Mouse (Mus musculus): ENCODE measurements around the gene Lsp1.

Lsp1 gene

GRCm38 (mm10) chr7:142476271-142476670, 15.7 kb downstream of the Lsp1 start:
- no peak for DNase-seq (ENCODE audit: low read depth, low spot score)

GRCm38 (mm10) chr7:142476795-142477452, 16.3 kb downstream of the Lsp1 start:
- no peak for DNase-seq (ENCODE audit: low read depth, low spot score)

- no peak for DNase-seq (ENCODE audit: low read depth, low spot score)
These were observed 17.4 kb downstream of the Lsp1 start for GRCm38 (mm10) chr7:142478001-142478400.

- DNase-seq (ENCODE audit: low read depth, low spot score): no peak
These were observed 18.0 kb downstream of the Lsp1 start for GRCm38 (mm10) chr7:142478574-142478973.

GRCm38 (mm10) chr7:142479307-142479706, 18.7 kb downstream of the Lsp1 start:
- DNase-seq (ENCODE audit: low read depth, low spot score): no peak

- no peak for DNase-seq (ENCODE audit: low read depth, low spot score)
These were observed 19.3 kb downstream of the Lsp1 start for GRCm38 (mm10) chr7:142479886-142480285.

- DNase-seq (ENCODE audit: low read depth, low spot score): no peak
These were observed 20.1 kb downstream of the Lsp1 start for GRCm38 (mm10) chr7:142480661-142481060.

GRCm38 (mm10) chr7:142481186-142481567, 20.6 kb downstream of the Lsp1 start:
- peak; percentile 74 for DNase-seq (ENCODE audit: low read depth, low spot score)

GRCm38 (mm10) chr7:142481568-142482255, 21.1 kb downstream of the Lsp1 start:
- peak; percentile 30 for DNase-seq (ENCODE audit: low read depth, low spot score)

- DNase-seq (ENCODE audit: low read depth, low spot score): no peak
These were observed 21.6 kb downstream of the Lsp1 start for GRCm38 (mm10) chr7:142482256-142482609.

- no peak for DNase-seq (ENCODE audit: low read depth, low spot score)
These were observed 22.5 kb downstream of the Lsp1 start for GRCm38 (mm10) chr7:142483136-142483535.

- no peak for DNase-seq (ENCODE audit: low read depth, low spot score)
These were observed 24.2 kb downstream of the Lsp1 start for GRCm38 (mm10) chr7:142484780-142485179.

- DNase-seq (ENCODE audit: low read depth, low spot score): no peak
These were observed 26.1 kb downstream of the Lsp1 start for GRCm38 (mm10) chr7:142486751-142487162.

GRCm38 (mm10) chr7:142487341-142487859, 26.8 kb downstream of the Lsp1 start:
- DNase-seq (ENCODE audit: low read depth, low spot score): no peak

- DNase-seq (ENCODE audit: low read depth, low spot score): no peak
These were observed 27.4 kb downstream of the Lsp1 start for GRCm38 (mm10) chr7:142488053-142488452.

- DNase-seq (ENCODE audit: low read depth, low spot score): no peak
These were observed 32.9 kb downstream of the Lsp1 start for GRCm38 (mm10) chr7:142493535-142493934.

- no peak for DNase-seq (ENCODE audit: low read depth, low spot score)
These were observed 35.5 kb downstream of the Lsp1 start for GRCm38 (mm10) chr7:142496158-142496557.

- DNase-seq (ENCODE audit: low read depth, low spot score): no peak
These were observed 36.2 kb downstream of the Lsp1 start for GRCm38 (mm10) chr7:142496800-142497199.

- peak; percentile 60 for DNase-seq (ENCODE audit: low read depth, low spot score)
These were observed 37.2 kb downstream of the Lsp1 start for GRCm38 (mm10) chr7:142497775-142498174.

GRCm38 (mm10) chr7:142498575-142498974, 38.0 kb downstream of the Lsp1 start, which contains the start of gene Tnnt3:
Gene Tnnt3, plus strand, starts transcription at chr7:142498836.
- no peak for DNase-seq (ENCODE audit: low read depth, low spot score)

- peak; percentile 16 for DNase-seq (ENCODE audit: low read depth, low spot score)
These were observed 38.6 kb downstream of the Lsp1 start for GRCm38 (mm10) chr7:142499010-142499721.

GRCm38 (mm10) chr7:142500032-142500431, 39.4 kb downstream of the Lsp1 start:
- no peak for DNase-seq (ENCODE audit: low read depth, low spot score)

Measured in 3T3-L1 (cell line).